Mouse (Mus musculus) adrenal gland, adult 18-20 months (tissue): ENCODE measurements around the gene 1700037H04Rik. TPM values are rescaled to one million over a fixed set of nuclear protein-coding genes. Genes with fewer than 3 reads are reported as not detected.
A peak's percentile ranks its signal among the peaks of the same experiment; 100 is the strongest.

Experiments used
- DNase-seq, 2 experiments: peaks; one replicate each; pipeline ENCODE4 v3.0.0; 2021 to 2022; ENCODE audit warnings: low spot score in 2 of 2
- total RNA-seq, 2 experiments: library from RNA; stranded (reverse); gene quantifications; 1 replicate in 1 of 2; 2 replicates in 1 of 2; pipeline ENCODE4 v1.2.3; 2021

The 1700037H04Rik gene
- total RNA-seq, 2 experiments from 2014 or later: 103 to 273 TPM

GRCm38 (mm10) chr2:131148353-131149253 is 11.3 kb downstream of the 1700037H04Rik start:
- no peak for DNase-seq

- no peak for DNase-seq
Measured at GRCm38 (mm10) chr2:131147043-131147365, 12.9 kb downstream of the 1700037H04Rik start.

GRCm38 (mm10) chr2:131146193-131147042 is 13.5 kb downstream of the 1700037H04Rik start:
- DNase-seq: no peak

- no peak for DNase-seq
Measured at GRCm38 (mm10) chr2:131145536-131145935, 14.3 kb downstream of the 1700037H04Rik start.

GRCm38 (mm10) chr2:131145121-131145520 is 14.8 kb downstream of the 1700037H04Rik start:
- no peak for DNase-seq

GRCm38 (mm10) chr2:131143007-131143780 is 16.7 kb downstream of the 1700037H04Rik start:
- no peak for DNase-seq

GRCm38 (mm10) chr2:131142592-131142991 is 17.3 kb downstream of the 1700037H04Rik start:
- peak; percentile 67 to 76 for DNase-seq

GRCm38 (mm10) chr2:131141336-131141986 is 18.4 kb downstream of the 1700037H04Rik start:
- no peak for DNase-seq

- no peak for DNase-seq
Measured at GRCm38 (mm10) chr2:131140533-131140905, 19.4 kb downstream of the 1700037H04Rik start.

GRCm38 (mm10) chr2:131139886-131140532 is 19.9 kb downstream of the 1700037H04Rik start:
- no peak for DNase-seq

GRCm38 (mm10) chr2:131139287-131139686 is 20.6 kb downstream of the 1700037H04Rik start:
- DNase-seq: no peak

- DNase-seq: no peak
Measured at GRCm38 (mm10) chr2:131138760-131139159, 21.1 kb downstream of the 1700037H04Rik start.

- no peak for DNase-seq
Measured at GRCm38 (mm10) chr2:131138296-131138695, 21.6 kb downstream of the 1700037H04Rik start.

- peak in 1 of 2 experiments; percentile 1 for DNase-seq
Measured at GRCm38 (mm10) chr2:131135521-131136139, 24.3 kb downstream of the 1700037H04Rik start.

GRCm38 (mm10) chr2:131134826-131135400 is 25.0 kb downstream of the 1700037H04Rik start:
- DNase-seq: peak in 1 of 2 experiments; percentile 1

- DNase-seq: peak in 1 of 2 experiments; percentile 1
Measured at GRCm38 (mm10) chr2:131134381-131134780, 25.5 kb downstream of the 1700037H04Rik start.

- no peak for DNase-seq
Measured at GRCm38 (mm10) chr2:131132930-131133547, 26.8 kb downstream of the 1700037H04Rik start, which contains the start of gene Gm11037. TSS of gene Gm11037 (plus strand) at chr2:131133497.

- peak in 1 of 2 experiments; percentile 1 for DNase-seq
Measured at GRCm38 (mm10) chr2:131132111-131132888, 27.6 kb downstream of the 1700037H04Rik start.
